Mouse (Mus musculus): ENCODE results near the gene Tfap2c. TPM values are rescaled to one million over a fixed set of nuclear protein-coding genes. Genes with fewer than 3 reads are reported as not detected.

The Tfap2c gene
- total RNA-seq, 2 experiments from 2014 or later, result not detected

DNA sequence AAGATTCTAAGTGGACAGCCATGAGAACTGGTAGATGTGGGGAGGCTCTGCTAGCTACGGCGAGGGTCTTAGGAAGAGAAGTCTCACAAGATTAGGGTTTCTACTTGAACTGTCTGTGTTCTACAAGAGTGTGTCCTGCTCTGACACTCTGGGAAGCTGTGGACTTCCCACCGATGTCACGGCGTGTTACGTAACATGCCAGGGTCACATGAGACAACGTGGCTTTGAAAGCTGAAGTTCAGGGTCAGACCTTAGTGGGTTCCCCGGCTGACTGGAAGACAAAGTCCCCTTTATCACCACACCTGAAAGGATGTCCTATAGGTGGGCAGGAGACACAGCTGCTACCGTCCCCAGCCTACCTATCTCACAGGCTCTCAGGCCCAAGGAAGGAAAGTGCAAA is 48.5 kb downstream of the Tfap2c start:
- intact Hi-C loops (cut with DNase I), result no loop called here
- no peak for DNase-seq
- TF ChIP-seq CTCF (IDR thresholded peaks at IDR 0.05), result no peak
- no peak overlapping the region for H3K4me3 ChIP-seq
- H3K27ac ChIP-seq, result no peak overlapping the region

DNA sequence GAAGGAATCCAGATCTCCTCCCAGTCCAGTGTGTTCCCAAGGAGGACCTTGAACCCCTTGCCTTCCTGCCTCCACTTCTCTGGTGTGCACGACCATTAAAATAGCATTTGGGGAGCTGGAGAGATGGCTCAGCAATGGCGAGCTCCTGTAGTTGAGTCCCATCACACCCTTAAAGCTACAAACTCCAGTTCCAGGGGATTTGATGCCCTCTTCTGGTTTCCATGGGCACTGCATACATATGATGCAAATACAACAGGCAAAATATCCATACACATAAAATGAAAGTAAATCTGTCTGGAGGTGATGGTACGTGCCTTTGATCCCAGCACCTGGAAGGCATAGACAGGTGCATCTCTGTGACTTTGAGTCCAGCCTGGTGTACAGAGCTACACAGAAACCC is 55.2 kb downstream of the Tfap2c start:
- DNase-seq, result no peak
- no peak overlapping the region for H3K27ac ChIP-seq
- H3K4me3 ChIP-seq, result no peak overlapping the region
- intact Hi-C loops (cut with DNase I), result no loop called here
- TF ChIP-seq CTCF (IDR thresholded peaks at IDR 0.05), result no peak

- Histone ChIP-seq H3K4me3 (no peak overlapping the region), H3K27ac (no peak overlapping the region)
- DNase-seq, result no peak
- TF ChIP-seq CTCF (IDR thresholded peaks at IDR 0.05), result no peak
- intact Hi-C loops (cut with DNase I), result no loop called here
Observed at GRCm38 (mm10) chr2:172605642-172606041, 56.2 kb downstream of the Tfap2c start.

DNA sequence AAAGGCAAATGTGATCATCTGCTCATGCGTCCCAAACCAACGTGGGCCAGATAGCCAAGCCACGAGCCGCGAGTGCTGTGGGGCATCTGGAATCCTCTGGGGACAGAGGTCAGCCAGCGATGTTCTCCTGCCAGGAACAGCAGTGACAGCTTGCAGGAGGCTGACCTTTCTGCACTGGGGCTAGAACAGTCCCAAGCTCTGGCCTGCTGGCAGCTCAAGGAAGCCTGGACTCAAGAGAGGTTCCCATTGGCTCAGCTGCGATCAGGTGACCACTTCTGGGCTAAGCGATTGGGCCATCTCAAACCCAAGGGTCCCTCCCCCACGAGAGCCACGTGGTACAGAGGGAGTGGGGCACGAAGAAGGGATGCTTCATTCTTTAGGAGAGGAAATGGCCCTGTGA is 58.3 kb downstream of the Tfap2c start:
- Histone ChIP-seq H3K4me3 (no peak overlapping the region), H3K27ac (no peak overlapping the region)
- no peak for DNase-seq
- TF ChIP-seq CTCF (IDR thresholded peaks at IDR 0.05), result no peak
- intact Hi-C loops (cut with DNase I), result no loop called here

Other genes starting within 250 kb of the Tfap2c start
- 1 to 10 TPM; 5.0 to 6.4 TPM for gene Fam210b, start 204.0 kb upstream of the Tfap2c start, total RNA-seq (2021)
- 1 to 10 TPM; 4.4 to 9.9 TPM for gene Aurka, start 179.1 kb upstream of the Tfap2c start, total RNA-seq (2021)
- 10 to 100 TPM; 17.0 to 20.6 TPM for gene Cstf1, start 178.9 kb upstream of the Tfap2c start, total RNA-seq (2021)
- gene Cass4, start 155.8 kb upstream of the Tfap2c start, total RNA-seq (2021), result under 1 TPM; 0.08 to 0.13 TPM
- gene Rtf2, start 109.0 kb upstream of the Tfap2c start, total RNA-seq (2021), result 10 to 100 TPM; 28.1 to 29.3 TPM
- gene Gcnt7, start 91.0 kb upstream of the Tfap2c start, total RNA-seq (2021), result not detected
- gene Fam209, start 77.1 kb upstream of the Tfap2c start, total RNA-seq (2021), result under 1 TPM in 1 of 2 experiments, not detected in 1; 0.36 TPM

Data from gastrocnemius, adult 2 months (tissue).